Mouse (Mus musculus) heart, embryonic 11.5 days (tissue): ENCODE data around the gene Add3. TPM values are rescaled to one million over a fixed set of nuclear protein-coding genes. Genes with fewer than 3 reads are reported as not detected.

Experiments
- ATAC-seq: fragments of 200-750 bp; cut with Nextera tagmentation; replicated peaks from 2 replicates; pipeline ENCODE4 v1.8.0; 2017; ENCODE audit warnings: moderate library complexity; ENCODE audit not compliant: insufficient number of reproducible peaks, low FRiP score, low TSS enrichment
- H3K27ac ChIP-seq: fragments of 300-500 bp; sonication (generic); 2 replicates; pipeline ENCODE4 v1.5.1; 2014; ENCODE audit warnings: mild to moderate bottlenecking, low read depth, low read length
- H3K27me3 ChIP-seq: fragments of 300-500 bp; sonication (generic); 2 replicates; pipeline ENCODE4 v1.6.1; 2014; ENCODE audit warnings: mild to moderate bottlenecking, low read length, mixed read lengths; ENCODE audit not compliant: control insufficient read depth, insufficient read depth
- H3K36me3 ChIP-seq: fragments of 300-500 bp; sonication (generic); 2 replicates; pipeline ENCODE4 v1.6.1; 2014; ENCODE audit warnings: mild to moderate bottlenecking, low read length, moderate library complexity, mixed read lengths; ENCODE audit not compliant: control insufficient read depth, insufficient read depth
- H3K4me1 ChIP-seq: fragments of 300-500 bp; sonication (generic); 2 replicates; pipeline ENCODE4 v1.6.1; 2014; ENCODE audit warnings: low read length; ENCODE audit not compliant: control insufficient read depth, insufficient read depth
- H3K4me2 ChIP-seq: fragments of 300-500 bp; sonication (generic); 2 replicates; pipeline ENCODE4 v1.6.1; 2014; ENCODE audit warnings: mild to moderate bottlenecking, moderate library complexity
- H3K4me3 ChIP-seq: fragments of 300-500 bp; sonication (generic); 2 replicates; pipeline ENCODE4 v1.5.1; 2014; ENCODE audit warnings: low read depth, low read length
- H3K9ac ChIP-seq: fragments of 300-500 bp; sonication (generic); 2 replicates; pipeline ENCODE4 v1.6.1; 2014; ENCODE audit warnings: mild to moderate bottlenecking, low read depth, low read length, moderate library complexity
- H3K9me3 ChIP-seq: fragments of 300-500 bp; sonication (generic); replicated peaks from 2 replicates; pipeline ENCODE4 v1.6.1; 2016; ENCODE audit warnings: low read length; ENCODE audit not compliant: control insufficient read depth
- WGBS: fragments of 180-500 bp; shearing (Covaris S2); extraction: QIAGEN DNeasy Blood & Tissue Kit; methylation state at CpG from one replicate; pipeline ENCODE4 v1.1.7; 2014; ENCODE audit not compliant: insufficient replicate concordance; 5-methylcytosine and 5-hydroxymethylcytosine counted together
- polyA plus RNA-seq: library from polyadenylated mRNA; unstranded; fragments of >200 nt; fragmentation: Nextera tagmentation; extraction: Ambion mirVana; gene quantifications from 2 replicates; pipeline ENCODE4 v1.2.1, GENCODE M21; 2014

Add3 gene
- polyA plus RNA-seq, 1 experiment from 2014 or later: 133 TPM

- H3K4me2 ChIP-seq: peak overlapping the region; percentile 27
Measured at GRCm38 (mm10) chr19:53284268-53285208, 144.3 kb downstream of the Add3 start.

GRCm38 (mm10) chr19:53296331-53297254 lies 156.3 kb downstream of the Add3 start:
- Histone ChIP-seq H3K9ac (no peak overlapping the region), H3K36me3 (no peaks in the 10 kb centered on the region), H3K4me1 (0 out of 2 replicates have a peak, but pooled peaks cover 5% of the 10 kb centered on the region), H3K4me2 (no peak overlapping the region; the same call in 1 of the 2 replicates), H3K9me3 (no peaks in the 10 kb centered on the region), H3K27ac (0 out of 2 replicates have a peak overlapping the region, but pooled peaks have one; percentile 7), H3K27me3 (no peaks in the 10 kb centered on the region), H3K4me3 (no peak overlapping the region)
- no peak for ATAC-seq
- WGBS: 67% methylated on average over 23 of the region's 23 CpGs

More at GRCm38 (mm10) chr19:53284268-53285208, 144.3 kb downstream of the Add3 start:
- H3K9ac ChIP-seq: peak overlapping the region; percentile 43; the same call in 1 of the 2 replicates
- ATAC-seq: no peak
- peaks cover 10% of the 10 kb centered on the region; the same call in 1 of the 2 replicates for H3K4me1 ChIP-seq
- H3K9me3 ChIP-seq: no peaks in the 10 kb centered on the region
- whole genome bisulfite sequencing: 29% methylated on average over 20 of the region's 20 CpGs
- H3K4me3 ChIP-seq: no peak overlapping the region
- no peaks in the 10 kb centered on the region for H3K36me3 ChIP-seq
- H3K27me3 ChIP-seq: no peaks in the 10 kb centered on the region
- H3K27ac ChIP-seq: no peak overlapping the region

Other genes with a start within 250 kb of the Add3 start
- 180 and 211 TPM in 2 replicates for gene Xpnpep1, start 100.2 kb upstream of the Add3 start, polyA plus RNA-seq
- gene Mxi1, start 170.1 kb downstream of the Add3 start, polyA plus RNA-seq: 33.1 and 36.6 TPM in 2 replicates
- 2.1 and 3.5 TPM in 2 replicates for gene Gm10197, start 231.3 kb downstream of the Add3 start, polyA plus RNA-seq